18 mouse cellular contexts compared by ENCODE assay signal in genomic region chr16:91347491-91348263, GRCm38 (mm10). TPM values are rescaled to one million over a fixed set of nuclear protein-coding genes. Genes with fewer than 3 reads are reported as not detected.
DNase-seq lines count a peak whose midpoint lies in the region; ATAC-seq lines count a peak whose summit lies in the region.
"Had no signal": no experiment of that assay in that cellular context is flagged by ENCODE, and none has a peak within 500 bp of the region (broad histone marks: within the 10 kb centered on the region; RNA-seq: fewer than 3 reads in every experiment).

No protein-coding gene starts in this region.

- H3K9ac ChIP-seq in hindbrain, embryonic 11.5 days (ENCODE audit: low read depth, low read length) = no peak overlapping the region
- H3K9ac ChIP-seq: lung, embryonic 15.5 days had no signal

- DNase-seq in hindbrain, embryonic 11.5 days (ENCODE audit: low spot score) = peak; percentile 48
- no peak for DNase-seq in hindbrain, embryonic 10.5 days (ENCODE audit: low spot score)
- peak; percentile 49 to 51 for DNase-seq in B cell, adult 2 months
- no peak for DNase-seq in lung, postnatal 4 days
- no peak for DNase-seq in limb, embryonic 10.5 days (ENCODE audit: low spot score)
- no peak for DNase-seq in Muller cell, postnatal 12 days (ENCODE audit: inconsistent ontology term)
- DNase-seq: cerebellum, adult 8-10 months; heart, postnatal 14 days; kidney, postnatal 36 days; liver; right cerebral cortex, postnatal 25 days had no signal

- peaks cover 29% of the 10 kb centered on the region for H3K27me3 ChIP-seq in hindbrain, embryonic 11.5 days (ENCODE audit: control insufficient read depth, insufficient read depth, low read length)
- H3K27me3 ChIP-seq in hindbrain, embryonic 10.5 days (ENCODE audit: insufficient read depth, poor library complexity, severe bottlenecking) = peaks cover 78% of the 10 kb centered on the region
- H3K27me3 ChIP-seq in limb, embryonic 10.5 days (ENCODE audit: low read depth, poor library complexity, severe bottlenecking) = peaks cover 25% of the 10 kb centered on the region

- no peak overlapping the region for H3K4me2 ChIP-seq in hindbrain, embryonic 11.5 days (replicated peaks; ENCODE audit: low read depth, low read length)
- H3K4me2 ChIP-seq: lung, embryonic 15.5 days had no signal

- H3K36me3 ChIP-seq in hindbrain, embryonic 11.5 days (ENCODE audit: control insufficient read depth, insufficient read depth, low read length) = no peaks in the 10 kb centered on the region
- H3K36me3 ChIP-seq in hindbrain, embryonic 10.5 days = no peaks in the 10 kb centered on the region
- H3K36me3 ChIP-seq in limb, embryonic 10.5 days = no peaks in the 10 kb centered on the region
- H3K36me3 ChIP-seq: lung, embryonic 15.5 days had no signal

- H3K9me3 ChIP-seq in hindbrain, embryonic 11.5 days (ENCODE audit: control insufficient read depth, low read length) = no peaks in the 10 kb centered on the region
- H3K9me3 ChIP-seq in hindbrain, embryonic 10.5 days = no peaks in the 10 kb centered on the region
- no peaks in the 10 kb centered on the region for H3K9me3 ChIP-seq in limb, embryonic 10.5 days (replicated peaks)
- H3K9me3 ChIP-seq: lung, embryonic 15.5 days had no signal

- no peak overlapping the region for H3K4me3 ChIP-seq in hindbrain, embryonic 11.5 days (ENCODE audit: low read depth, low read length)
- H3K4me3 ChIP-seq in hindbrain, embryonic 10.5 days = no peak overlapping the region
- H3K4me3 ChIP-seq in limb, embryonic 10.5 days = no peak overlapping the region
- H3K4me3 ChIP-seq: lung, embryonic 15.5 days had no signal

- ATAC-seq in hindbrain, embryonic 11.5 days (ENCODE audit: low FRiP score) = peak; percentile 51; the same call in 1 of the 2 replicates
- peak; percentile 20; the same call in 1 of the 2 replicates for ATAC-seq in common myeloid progenitor, adult 5-6 weeks (replicated peaks; ENCODE audit: low read depth, poor library complexity, severe bottlenecking)
- ATAC-seq in megakaryocyte, adult 5-6 weeks (ENCODE audit: poor library complexity, severe bottlenecking) = peak; percentile 51; the same call in 1 of the 2 replicates
- ATAC-seq: intestine, postnatal 0 days had no signal

- H3K27ac ChIP-seq in hindbrain, embryonic 11.5 days (ENCODE audit: low read depth, low read length) = no peak overlapping the region
- H3K27ac ChIP-seq in hindbrain, embryonic 10.5 days = no peak overlapping the region
- no peak overlapping the region for H3K27ac ChIP-seq in limb, embryonic 10.5 days
- H3K27ac ChIP-seq: lung, embryonic 15.5 days had no signal

- H3K4me1 ChIP-seq in hindbrain, embryonic 11.5 days (replicated peaks; ENCODE audit: control insufficient read depth, insufficient read depth, low read length) = no peaks in the 10 kb centered on the region
- peaks cover 13% of the 10 kb centered on the region for H3K4me1 ChIP-seq in hindbrain, embryonic 10.5 days (replicated peaks)
- 0 out of 2 replicates have a peak, but pooled peaks cover 3% of the 10 kb centered on the region for H3K4me1 ChIP-seq in limb, embryonic 10.5 days
- H3K4me1 ChIP-seq: lung, embryonic 15.5 days had no signal

- WGBS in hindbrain, embryonic 11.5 days = 69% methylated on average over 20 of the region's 20 CpGs
- WGBS in hindbrain, embryonic 10.5 days = 68% methylated on average over 20 of the region's 20 CpGs
- 79% methylated on average over 20 of the region's 20 CpGs for WGBS in limb, embryonic 10.5 days

RNA-seq across cellular contexts. Expression of gene Ifnar2, which starts 24.9 kb away (rescaled TPM):
- polyA plus RNA-seq in hindbrain, embryonic 11.5 days (2014; fragmentation: Nextera tagmentation; extraction: Ambion mirVana) = 33.4 and 35.4 TPM in 2 replicates
- 27.8 and 29.3 TPM in 2 replicates for polyA plus RNA-seq in hindbrain, embryonic 10.5 days (2016; fragmentation: Nextera tagmentation; extraction: Ambion mirVana)
- total RNA-seq in common myeloid progenitor, adult 5-6 weeks (2017) = 88.3 and 115 TPM in 2 replicates
- total RNA-seq in megakaryocyte, adult 5-6 weeks (2015) = 287 and 289 TPM in 2 replicates
- total RNA-seq in megakaryocyte, adult 5-6 weeks (2017) = 257 and 285 TPM in 2 replicates
- 33.0 and 35.3 TPM in 2 replicates for polyA plus RNA-seq in limb, embryonic 10.5 days (2016; fragmentation: Nextera tagmentation; extraction: Ambion mirVana)

RNA-seq across cellular contexts. Expression of gene Gm21970, which starts 43.8 kb away (rescaled TPM):
- not detected in 2 replicates for polyA plus RNA-seq in hindbrain, embryonic 11.5 days (2014; fragmentation: Nextera tagmentation; extraction: Ambion mirVana)
- not detected in 2 replicates for polyA plus RNA-seq in hindbrain, embryonic 10.5 days (2016; fragmentation: Nextera tagmentation; extraction: Ambion mirVana)
- not detected in 2 replicates for total RNA-seq in common myeloid progenitor, adult 5-6 weeks (2017)
- 0.29 TPM in 1 of 2 replicates, not detected in the other for total RNA-seq in megakaryocyte, adult 5-6 weeks (2015)
- not detected in 2 replicates for total RNA-seq in megakaryocyte, adult 5-6 weeks (2017)
- not detected in 2 replicates for polyA plus RNA-seq in limb, embryonic 10.5 days (2016; fragmentation: Nextera tagmentation; extraction: Ambion mirVana)
- total RNA-seq: heart, adult 8-10 months; heart, postnatal 14 days; left cerebral cortex, adult 8-10 months had no signal
- polyA plus RNA-seq: intestine, postnatal 0 days; lung, embryonic 15.5 days; stomach, embryonic 14.5 days had no signal

RNA-seq across cellular contexts. Expression of gene Il10rb, which starts 58.3 kb away (rescaled TPM):
- polyA plus RNA-seq in hindbrain, embryonic 11.5 days (2014; fragmentation: Nextera tagmentation; extraction: Ambion mirVana) = 8.6 and 9.0 TPM in 2 replicates
- 7.1 and 8.6 TPM in 2 replicates for polyA plus RNA-seq in hindbrain, embryonic 10.5 days (2016; fragmentation: Nextera tagmentation; extraction: Ambion mirVana)
- 34.8 and 53.2 TPM in 2 replicates for total RNA-seq in common myeloid progenitor, adult 5-6 weeks (2017)
- 66.6 and 68.3 TPM in 2 replicates for total RNA-seq in megakaryocyte, adult 5-6 weeks (2015)
- 63.3 and 64.6 TPM in 2 replicates for total RNA-seq in megakaryocyte, adult 5-6 weeks (2017)
- polyA plus RNA-seq in limb, embryonic 10.5 days (2016; fragmentation: Nextera tagmentation; extraction: Ambion mirVana) = 7.0 TPM in 2 replicates

Comparison
In these comparisons a context has a peak if more than half of its experiments do, and no peak if none do; other contexts are left out.
1. DNase-seq: peak in hindbrain, embryonic 11.5 days (single experiment) and B cell, adult 2 months (2 of 2); none in hindbrain, embryonic 10.5 days (single experiment), lung, postnatal 4 days (0 of 2), limb, embryonic 10.5 days (single experiment) and Muller cell, postnatal 12 days (single experiment).
2. Peak in every context shown above with its lines, with median percentiles within 50 percentile points of each other: ATAC-seq.